Mouse (Mus musculus) liver, embryonic 14.5 days (tissue): Measurements from ENCODE around the gene Zmynd8.

Experiments used
- CTCF ChIP-seq: IDR thresholded peaks from 2 replicates; pipeline ENCODE4 v1.5.1; 2016; ENCODE audit warnings: antibody characterized with exemption, low read depth, control low read depth
- EP300 ChIP-seq: IDR thresholded peaks from 2 replicates; pipeline ENCODE4 v1.6.1; 2016; ENCODE audit warnings: antibody characterized with exemption, low read depth

DNA sequence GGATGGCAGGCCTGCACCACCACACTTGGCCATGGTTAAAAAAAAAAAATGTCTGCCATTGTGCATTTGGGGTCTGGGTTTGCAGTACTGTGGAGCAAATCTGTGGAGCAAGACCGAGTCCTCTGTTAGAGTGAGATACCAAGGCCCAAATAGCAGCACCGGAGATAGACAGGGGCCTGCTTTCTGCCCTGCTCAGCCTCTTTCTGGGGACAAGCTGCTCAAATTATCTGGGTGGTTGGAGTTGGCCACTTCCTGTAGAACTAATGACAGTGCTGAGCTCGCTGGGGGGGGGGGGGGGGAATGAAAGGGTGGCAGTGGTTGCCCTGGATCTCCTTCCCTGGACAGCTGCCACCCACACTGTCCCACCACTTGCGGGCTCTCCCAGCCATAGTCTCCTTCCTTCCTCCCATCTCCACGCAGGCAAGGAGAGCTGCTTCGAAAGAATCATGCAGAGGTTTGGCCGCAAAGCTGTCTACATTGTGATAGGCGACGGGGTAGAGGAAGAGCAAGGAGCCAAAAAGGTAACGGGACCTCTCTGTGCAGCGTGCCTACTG, 129.9 kb downstream of the Zmynd8 start:
- TF ChIP-seq EP300 (no peak), CTCF (no peak)
